Mouse (Mus musculus) adrenal gland (tissue): ENCODE measurements around the gene Acoxl.

Experiments
- intact Hi-C: fragments of 180-260 bp; cut with DNase I; formaldehyde crosslinking; loops from one replicate; pipeline ENCODE4 v1.15.1; 2025

Gene Acoxl

DNA sequence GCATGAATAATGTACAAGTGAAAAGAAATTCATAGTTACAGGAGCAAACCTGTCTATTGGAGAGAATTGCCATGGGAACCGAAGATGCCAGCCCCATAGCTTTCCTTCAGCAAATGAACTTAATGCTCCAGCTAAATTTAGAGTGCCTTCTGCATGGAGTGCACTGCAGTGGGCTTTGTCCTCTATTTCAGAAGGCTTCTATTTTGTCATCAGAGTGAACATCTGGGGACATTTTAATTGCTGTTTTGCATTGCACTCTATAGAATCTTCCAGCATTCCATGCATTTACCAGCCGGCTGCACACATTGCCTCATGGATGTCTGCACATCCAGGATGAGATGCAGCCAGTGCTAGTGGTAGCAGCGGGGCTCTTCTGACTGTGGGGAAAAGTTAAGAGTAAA, 94.9 kb downstream of the Acoxl start:
- intact Hi-C loops, result no loop called here

GRCm38 (mm10) chr2:127937079-127937478, 98.4 kb downstream of the Acoxl start:
- intact Hi-C loops, result no loop called here

GRCm38 (mm10) chr2:127939206-127939605, 100.5 kb downstream of the Acoxl start:
- intact Hi-C loops, result no loop called here

DNA sequence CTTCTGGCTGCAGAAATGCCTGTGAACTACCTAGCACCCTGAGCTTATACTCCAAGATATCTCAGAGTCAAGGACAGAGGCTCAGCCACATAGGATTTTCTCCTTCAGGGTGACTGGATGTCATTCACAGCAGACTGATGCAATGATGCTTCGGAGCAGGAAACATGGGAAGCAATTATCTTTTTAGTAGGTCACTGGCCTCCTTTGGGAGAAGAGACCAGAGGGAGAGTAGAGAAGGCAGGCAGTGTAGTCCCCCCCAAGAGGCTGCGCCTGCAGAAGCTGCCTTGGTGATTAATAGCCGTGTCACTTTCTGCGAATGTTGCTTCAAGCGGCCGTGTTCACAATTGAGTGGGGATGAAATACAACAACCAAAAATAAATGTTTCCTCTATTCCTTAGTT, 121.9 kb downstream of the Acoxl start:
- intact Hi-C loops, result no loop called here

DNA sequence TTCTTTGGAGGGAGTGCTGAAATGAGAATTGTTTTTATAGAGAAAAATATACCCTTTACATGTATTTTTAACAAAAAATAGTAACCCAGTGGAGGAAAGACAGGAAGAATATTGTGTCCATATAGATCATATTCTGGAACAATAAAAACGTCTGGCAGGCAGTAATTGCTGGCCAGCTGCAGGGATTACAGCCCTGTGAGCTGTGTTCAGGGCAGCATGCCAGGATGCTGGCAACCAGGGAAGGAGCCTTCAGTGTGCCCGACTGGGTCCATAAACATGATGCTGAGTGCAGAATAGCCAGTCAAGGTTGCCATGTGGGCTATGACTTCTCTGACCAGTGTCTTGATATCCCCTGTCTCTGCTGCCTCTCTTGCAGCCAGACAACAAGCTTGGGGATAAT, 122.5 kb downstream of the Acoxl start:
- intact Hi-C loops, result no loop called here

- intact Hi-C loops, result no loop called here
Measured at GRCm38 (mm10) chr2:127961802-127962433, 123.2 kb downstream of the Acoxl start.

- intact Hi-C loops, result no loop called here
Measured at GRCm38 (mm10) chr2:127968944-127969343, 130.3 kb downstream of the Acoxl start.

DNA sequence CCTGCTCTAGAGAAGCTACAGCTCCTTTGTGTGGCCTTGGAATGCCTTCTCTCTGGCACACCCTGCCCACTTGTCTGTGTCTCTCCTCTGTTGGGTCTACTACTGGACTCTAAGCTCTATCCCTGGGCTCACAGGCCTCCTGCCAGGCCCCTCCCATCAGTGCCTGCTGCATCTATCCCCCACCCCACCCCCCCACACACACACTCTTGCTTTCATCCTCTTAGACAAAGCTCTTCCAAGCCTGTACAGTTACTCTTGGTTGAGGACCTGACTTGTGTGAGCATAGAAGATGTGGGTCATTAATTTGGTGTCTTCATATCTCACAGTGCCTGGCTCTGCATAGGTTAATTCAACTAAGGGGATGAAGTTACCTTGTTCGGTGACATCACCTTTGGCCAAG, 137.6 kb downstream of the Acoxl start:
- intact Hi-C loops, result no loop called here

- intact Hi-C loops, result no loop called here
Measured at GRCm38 (mm10) chr2:127978601-127979230, 140.0 kb downstream of the Acoxl start.

GRCm38 (mm10) chr2:127982610-127983009, 143.9 kb downstream of the Acoxl start:
- intact Hi-C loops, result no loop called here

GRCm38 (mm10) chr2:127983301-127983700, 144.6 kb downstream of the Acoxl start:
- intact Hi-C loops, result no loop called here

DNA sequence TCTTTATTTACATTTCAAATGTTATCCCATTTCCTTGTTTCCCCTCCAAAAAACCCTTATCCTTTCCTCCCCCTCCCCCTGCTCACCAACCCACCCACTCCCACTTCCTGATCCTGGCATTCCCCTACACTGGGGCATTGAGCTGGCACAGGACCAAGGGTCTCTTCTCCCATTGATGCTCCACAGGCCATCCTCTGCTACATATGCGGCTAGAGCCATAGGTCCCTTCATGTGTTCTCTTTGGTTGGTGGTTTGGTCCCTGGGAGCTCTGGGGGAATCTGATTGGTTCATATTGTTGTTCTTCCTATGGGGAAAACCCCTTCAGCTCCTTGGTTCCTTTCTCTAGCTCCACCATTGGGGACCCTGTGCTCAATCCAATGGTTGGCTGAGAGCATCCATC, 145.3 kb downstream of the Acoxl start:
- intact Hi-C loops, result no loop called here

GRCm38 (mm10) chr2:127987706-127988105, 149.0 kb downstream of the Acoxl start:
- intact Hi-C loops, result no loop called here

GRCm38 (mm10) chr2:127990856-127991479, 152.3 kb downstream of the Acoxl start:
- intact Hi-C loops, result loop anchor here (5.0 to 10.0 kb wide), 2 partner anchors 41 to 96 kb away; no protein-coding TSS in a partner anchor

DNA sequence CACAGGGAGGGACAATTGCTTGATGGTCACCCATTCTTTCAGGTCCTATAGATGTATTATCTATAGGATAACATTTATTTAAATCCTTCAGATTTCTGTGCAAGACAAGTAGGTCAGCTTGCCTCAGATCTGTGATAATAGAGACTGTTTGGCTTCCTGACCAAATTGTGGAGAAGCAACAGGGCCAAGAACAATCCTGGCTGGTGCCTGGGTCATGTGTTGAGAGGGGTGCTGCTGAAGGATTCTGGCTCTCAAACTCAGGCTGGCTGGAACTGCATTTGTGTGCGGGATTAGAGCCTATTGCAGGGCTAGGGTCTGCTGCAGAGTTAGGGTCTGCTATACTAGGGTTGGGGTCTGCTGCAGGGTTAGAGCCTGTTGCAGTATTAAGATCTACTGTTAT, 153.0 kb downstream of the Acoxl start:
- intact Hi-C loops, result loop anchor here (5.0 to 10.0 kb wide), 2 partner anchors 41 to 97 kb away; no protein-coding TSS in a partner anchor

DNA sequence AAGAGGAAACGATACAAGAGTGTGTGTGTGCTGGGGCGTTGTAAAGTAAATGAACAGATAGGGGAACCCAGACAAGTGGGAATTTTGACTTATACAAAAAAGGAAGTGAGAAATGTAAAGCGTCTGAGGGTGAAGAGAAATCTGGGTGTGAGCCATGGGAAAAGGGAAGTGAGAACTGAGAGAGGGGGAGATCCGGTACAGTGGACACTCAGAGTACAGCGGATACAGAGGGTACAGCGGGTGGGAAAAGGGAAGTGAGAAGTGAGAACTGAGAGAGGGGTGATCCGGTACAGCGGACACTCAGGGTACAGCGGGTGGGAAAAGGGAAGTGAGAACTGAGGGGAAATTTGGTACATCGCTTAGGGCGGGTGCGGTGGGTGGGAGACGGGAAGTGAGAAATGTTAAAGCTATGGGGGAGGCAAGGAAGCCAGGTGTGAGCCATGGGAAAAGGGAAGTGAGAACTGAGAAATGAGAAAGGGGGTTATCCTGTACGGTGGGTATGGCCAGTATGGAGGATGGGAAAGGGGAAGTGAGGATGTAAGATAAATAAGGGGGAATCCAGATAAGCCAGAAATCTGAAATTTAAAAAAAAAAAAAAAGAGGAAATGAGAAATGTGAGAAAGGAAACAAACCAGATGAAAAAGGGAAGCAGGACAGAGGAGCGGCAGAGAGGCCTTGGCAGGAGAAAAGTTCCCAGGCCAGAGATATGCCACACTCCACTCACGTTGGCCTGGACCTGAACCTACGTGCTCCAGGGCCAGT, 170.2 kb downstream of the Acoxl start:
- intact Hi-C loops, result no loop called here

DNA sequence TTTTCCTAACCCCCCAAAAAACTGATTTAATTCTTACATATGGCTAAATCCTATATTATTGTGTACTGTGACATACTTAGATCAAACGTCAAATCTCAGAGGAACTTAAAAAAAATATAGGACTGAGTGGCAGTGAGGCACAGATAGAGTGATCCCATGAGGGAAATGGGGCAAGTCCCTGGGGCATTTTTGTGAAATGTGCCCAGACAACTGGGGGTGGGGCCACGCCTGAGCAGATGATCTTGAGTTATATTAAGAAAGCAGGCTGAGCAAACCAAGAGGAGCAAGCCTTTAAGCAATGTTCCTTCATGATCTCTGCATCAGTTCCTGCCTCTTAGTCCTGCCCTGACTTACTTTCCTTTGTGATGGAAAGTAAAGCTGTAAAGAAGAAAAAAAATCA, 175.9 kb downstream of the Acoxl start:
- intact Hi-C loops, result loop anchor here (10.0 kb wide), 1 partner anchor 130 kb away; no protein-coding TSS in a partner anchor

DNA sequence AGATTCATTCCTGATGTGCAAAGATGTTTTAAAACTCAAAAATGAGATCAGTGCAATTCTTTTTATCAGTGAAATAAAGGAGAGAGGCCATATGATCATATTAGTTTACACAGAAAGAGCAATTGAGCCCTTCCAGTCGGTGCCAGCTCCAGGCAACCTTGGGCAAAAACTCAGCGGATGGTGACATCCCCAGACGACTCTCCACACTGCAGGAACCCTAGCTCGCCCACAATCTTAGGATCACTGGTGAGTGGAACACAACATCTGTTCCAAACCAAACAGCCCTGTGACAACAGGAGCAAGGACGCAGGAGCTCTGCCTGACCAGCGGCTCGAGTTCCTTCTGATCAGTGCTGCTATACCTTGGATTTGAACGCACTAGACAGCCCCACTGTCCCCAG, 176.9 kb downstream of the Acoxl start:
- intact Hi-C loops, result loop anchor here (10.0 kb wide), 1 partner anchor 131 kb away; no protein-coding TSS in a partner anchor

GRCm38 (mm10) chr2:128020039-128020907, 181.6 kb downstream of the Acoxl start:
- intact Hi-C loops, result no loop called here

DNA sequence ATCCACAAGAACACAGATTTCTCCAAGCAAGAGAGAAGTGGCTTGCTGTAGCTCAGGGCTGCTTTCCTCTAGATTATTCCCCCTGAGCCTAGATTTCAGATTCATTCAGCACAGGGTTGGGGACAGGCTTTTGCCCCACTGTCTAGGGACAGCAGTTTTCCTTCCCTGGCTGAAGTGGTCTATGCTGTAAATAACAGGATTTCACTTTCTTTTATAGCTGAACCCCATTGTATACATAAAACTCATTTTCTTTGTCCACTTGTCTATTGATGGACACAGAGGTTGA, 182.2 kb downstream of the Acoxl start:
- intact Hi-C loops, result no loop called here

- intact Hi-C loops, result no loop called here
Measured at GRCm38 (mm10) chr2:128023855-128024254, 185.2 kb downstream of the Acoxl start.
